Mouse (Mus musculus) lung, postnatal 0 days (tissue): Measurements from ENCODE around the gene Exosc1. TPM values are rescaled to one million over a fixed set of nuclear protein-coding genes. Genes with fewer than 3 reads are reported as not detected.

Experiments used
- ATAC-seq: fragments of 200-750 bp; cut with Nextera tagmentation; 2 replicates; pipeline ENCODE4 v1.8.0; 2017; ENCODE audit warnings: moderate library complexity
- DNase-seq: peaks from one replicate; pipeline ENCODE4 v3.0.0-alpha.2; 2016; ENCODE audit warnings: low spot score
- H3K27ac ChIP-seq: fragments of 300-500 bp; sonication (generic); 2 replicates; pipeline ENCODE4 v1.5.1; 2014; ENCODE audit warnings: antibody characterized with exemption, mild to moderate bottlenecking, low read length, mixed read lengths
- H3K27me3 ChIP-seq: fragments of 300-500 bp; sonication (generic); replicated peaks from 2 replicates; pipeline ENCODE4 v1.6.1; 2014; ENCODE audit warnings: low read length, mixed read lengths; ENCODE audit not compliant: insufficient read depth
- H3K36me3 ChIP-seq: fragments of 300-500 bp; sonication (generic); 2 replicates; pipeline ENCODE4 v1.6.1; 2014; ENCODE audit warnings: low read length, mixed read lengths; ENCODE audit not compliant: insufficient read depth
- H3K4me1 ChIP-seq: fragments of 300-500 bp; sonication (generic); 2 replicates; pipeline ENCODE4 v1.6.1; 2014; ENCODE audit warnings: antibody characterized with exemption, low read depth, low read length, mixed read lengths; ENCODE audit not compliant: insufficient read depth
- H3K4me2 ChIP-seq: fragments of 300-500 bp; sonication (generic); replicated peaks from 2 replicates; pipeline ENCODE4 v1.6.1; 2014; ENCODE audit warnings: low read depth, mild to moderate bottlenecking, low read length, moderate library complexity, mixed read lengths
- H3K4me3 ChIP-seq: fragments of 300-500 bp; sonication (generic); 2 replicates; pipeline ENCODE4 v1.5.1; 2014; ENCODE audit warnings: low read depth, low read length
- H3K9ac ChIP-seq: fragments of 300-500 bp; sonication (generic); replicated peaks from 2 replicates; pipeline ENCODE4 v1.6.1; 2014; ENCODE audit warnings: low read depth, mild to moderate bottlenecking
- H3K9me3 ChIP-seq: fragments of 300-500 bp; sonication (generic); 2 replicates; pipeline ENCODE4 v1.6.1; 2016; ENCODE audit warnings: low read length, mixed read lengths
- CTCF ChIP-seq: IDR thresholded peaks from 2 replicates; pipeline ENCODE4 v1.5.1; 2016; ENCODE audit warnings: antibody characterized with exemption, mild to moderate bottlenecking
- EP300 ChIP-seq: IDR thresholded peaks from 2 replicates; pipeline ENCODE4 v1.6.1; 2016; ENCODE audit warnings: antibody characterized with exemption, mild to moderate bottlenecking, control low read depth
- WGBS: fragments of 180-500 bp; shearing (Covaris S2); extraction: QIAGEN DNeasy Blood & Tissue Kit; methylation state at CpG from one replicate; pipeline ENCODE4 v1.1.7; 2014; 5-methylcytosine and 5-hydroxymethylcytosine counted together
- polyA plus RNA-seq: library from polyadenylated mRNA; unstranded; fragments of >200 nt; fragmentation: Nextera tagmentation; extraction: Ambion mirVana; gene quantifications from 2 replicates; pipeline ENCODE4 v1.2.1, GENCODE M21; 2015

Exosc1 gene
- 43.4 and 45.2 TPM in 2 replicates for polyA plus RNA-seq

DNA sequence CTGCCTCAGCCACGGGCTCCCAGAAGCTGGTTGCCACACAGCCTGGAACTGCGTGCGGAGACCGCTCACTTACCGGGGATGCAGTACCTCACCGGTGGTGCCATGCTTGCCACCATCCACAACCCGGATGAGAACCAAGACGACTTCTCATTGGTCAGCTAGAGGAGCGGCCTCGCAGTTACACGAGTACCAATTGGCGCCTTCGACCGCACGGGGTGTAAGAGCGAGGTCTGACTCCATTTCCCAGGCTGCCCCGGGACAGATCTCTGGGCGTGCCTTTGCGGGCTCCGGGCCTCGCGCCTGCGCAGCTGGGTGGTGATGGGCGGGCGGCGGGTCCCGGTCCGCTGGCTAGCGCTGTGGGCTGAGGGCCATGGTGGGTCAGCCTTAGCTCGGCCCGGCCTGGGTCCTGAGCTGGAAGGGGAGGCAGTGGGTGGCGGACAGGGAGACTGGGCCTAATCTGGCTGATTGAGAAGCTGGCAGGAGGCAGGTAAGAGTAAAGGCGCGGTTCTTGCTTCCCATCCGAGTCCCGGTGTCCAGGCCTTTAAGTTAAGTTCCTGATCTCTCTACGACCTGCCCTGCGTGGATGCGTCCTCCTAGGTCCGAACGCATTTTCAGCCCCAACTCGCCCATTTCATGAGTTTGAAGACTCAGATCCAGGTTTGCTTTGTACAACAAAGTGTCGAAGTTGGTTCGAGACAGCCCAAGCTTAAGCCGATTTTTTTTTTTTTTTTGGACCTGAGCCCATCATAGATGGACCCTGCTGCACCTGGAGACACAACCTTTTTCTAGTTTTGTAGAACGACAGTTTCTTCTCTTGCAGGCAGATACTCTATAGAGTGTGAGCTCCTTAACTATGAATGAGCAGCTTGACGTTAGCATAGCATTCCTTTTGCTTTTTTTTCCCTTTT is at the start of gene Exosc1, which contains the start of gene Zdhhc16:
Gene Exosc1 (minus strand): TSS at position 245 of the 908 bp plus-strand sequence.
Gene Zdhhc16 (plus strand): TSS at position 302 of the 908 bp plus-strand sequence.
- Histone ChIP-seq H3K9me3 (no peaks in the 10 kb centered on the region), H3K4me2 (peak within 1 kb of the TSS; percentile 90), H3K27ac (peak within 1 kb of the TSS; percentile 54; the same call in 1 of the 2 replicates), H3K4me3 (peak within 1 kb of the TSS; percentile 65), H3K9ac (peak within 1 kb of the TSS; percentile 58), H3K27me3 (no peaks in the 10 kb centered on the region), H3K36me3 (no peaks in the 10 kb centered on the region), H3K4me1 (0 out of 2 replicates have a peak, but pooled peaks cover 4% of the 10 kb centered on the region)
- under 1% methylated on average over 47 of the region's 47 CpGs for WGBS
- ATAC-seq (peak; percentile 100), DNase-seq (peak; percentile 99)
- TF ChIP-seq CTCF (peak; percentile 7; the same call in 1 of the 2 replicates), EP300 (no peak)

DNA sequence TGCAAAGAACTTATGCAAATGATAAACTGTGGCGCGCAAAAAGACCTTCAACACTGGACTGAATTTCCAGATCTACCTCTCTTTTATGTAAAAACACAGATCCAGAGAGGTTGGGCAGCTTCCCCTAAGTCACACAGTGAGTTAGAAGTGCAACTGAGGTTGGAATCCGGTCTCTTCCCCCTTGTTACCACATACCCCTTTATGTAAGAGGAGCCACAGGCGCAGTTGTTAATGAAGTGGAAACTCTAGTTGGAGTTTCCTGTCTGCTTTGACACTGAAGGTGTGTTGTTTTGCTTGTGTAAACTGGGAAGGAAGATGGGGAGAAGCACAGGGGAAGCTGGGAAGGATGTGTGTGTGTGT is 49.5 kb upstream of the Exosc1 start:
- peak overlapping the region; percentile 93 for H3K4me2 ChIP-seq
- no peaks in the 10 kb centered on the region for H3K36me3 ChIP-seq
- H3K27me3 ChIP-seq: no peaks in the 10 kb centered on the region
- WGBS: 7% methylated on average over 4 of the region's 4 CpGs
- peaks cover 5% of the 10 kb centered on the region for H3K4me1 ChIP-seq
- H3K9me3 ChIP-seq: no peaks in the 10 kb centered on the region
- ATAC-seq (no peak), DNase-seq (peak; percentile 57)
- TF ChIP-seq CTCF (no peak), EP300 (no peak)
- peak overlapping the region; percentile 90 for H3K9ac ChIP-seq
- H3K4me3 ChIP-seq: peak overlapping the region; percentile 91
- peak overlapping the region; percentile 97; the same call in 1 of the 2 replicates for H3K27ac ChIP-seq

GRCm38 (mm10) chr19:41981931-41982790 is 48.9 kb upstream of the Exosc1 start:
- Histone ChIP-seq H3K27ac (peak overlapping the region; percentile 97), H3K9me3 (no peaks in the 10 kb centered on the region), H3K27me3 (no peaks in the 10 kb centered on the region), H3K4me3 (peak overlapping the region; percentile 91), H3K4me2 (peak overlapping the region; percentile 93), H3K4me1 (peaks cover 5% of the 10 kb centered on the region), H3K9ac (peak overlapping the region; percentile 90), H3K36me3 (no peaks in the 10 kb centered on the region)
- under 1% methylated on average over 73 of the region's 74 CpGs for WGBS
- no peak for ATAC-seq
- no peak for TF ChIP-seq EP300
- no peak for TF ChIP-seq CTCF
- DNase-seq: peak; percentile 54

GRCm38 (mm10) chr19:41981595-41981927 is 48.3 kb upstream of the Exosc1 start, which contains the start of gene Ubtd1:
Gene Ubtd1 (plus strand): TSS chr19:41981763.
- Histone ChIP-seq H3K27ac (peak within 1 kb of the TSS; percentile 97), H3K36me3 (no peaks in the 10 kb centered on the region), H3K4me1 (peaks cover 5% of the 10 kb centered on the region), H3K27me3 (no peaks in the 10 kb centered on the region), H3K9me3 (no peaks in the 10 kb centered on the region), H3K4me2 (peak within 1 kb of the TSS; percentile 93), H3K9ac (peak within 1 kb of the TSS; percentile 90), H3K4me3 (peak within 1 kb of the TSS; percentile 91)
- DNase-seq (no peak), ATAC-seq (no peak)
- WGBS: under 1% methylated on average over 22 of the region's 33 CpGs
- TF ChIP-seq CTCF (no peak), EP300 (no peak)

DNA sequence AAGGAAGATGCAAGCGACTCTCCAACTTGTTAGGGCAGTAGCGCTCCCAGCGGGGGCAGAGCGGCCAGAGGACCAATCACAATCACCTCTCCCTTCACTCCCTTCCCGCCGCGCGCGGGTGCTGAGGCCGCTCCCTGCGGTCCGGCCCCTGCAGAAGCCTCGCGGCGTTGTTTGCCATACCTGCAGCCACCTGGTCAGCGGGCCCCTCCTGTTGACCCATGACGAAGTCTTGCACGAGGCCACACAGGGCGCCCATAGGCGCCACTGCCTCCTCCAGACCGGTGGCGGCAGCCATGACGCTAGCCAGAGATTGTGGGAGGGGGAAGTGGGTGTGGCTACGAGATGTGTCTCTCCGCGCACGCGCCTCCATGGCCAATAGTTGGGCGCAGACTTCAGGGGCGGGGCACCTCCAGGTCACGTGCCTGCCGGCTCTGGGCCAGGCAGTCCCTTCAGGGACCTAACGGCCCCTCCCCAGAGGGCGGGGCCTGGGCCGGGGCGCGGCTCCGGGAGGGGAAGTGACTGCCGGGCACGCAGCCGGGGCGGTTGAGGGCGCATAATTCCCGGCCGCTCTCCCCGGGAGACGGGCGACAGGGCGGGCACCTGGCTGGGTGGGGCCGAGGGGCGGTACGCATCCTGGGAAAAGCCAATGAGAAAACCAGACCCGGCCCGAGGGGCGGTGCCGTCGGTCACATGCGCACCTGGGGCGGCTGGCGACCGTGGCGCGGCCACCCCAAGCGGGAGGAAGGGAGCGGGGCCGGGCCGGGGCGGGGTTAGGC is 47.8 kb upstream of the Exosc1 start, which contains the start of gene Mms19:
Gene Mms19 (minus strand): TSS at position 339 of the 776 bp plus-strand sequence.
- DNase-seq (peak; percentile 100), ATAC-seq (peak; percentile 93)
- Histone ChIP-seq H3K4me1 (peaks cover 5% of the 10 kb centered on the region), H3K9me3 (no peaks in the 10 kb centered on the region), H3K4me2 (peak within 1 kb of the TSS; percentile 93), H3K27ac (peak within 1 kb of the TSS; percentile 97), H3K36me3 (no peaks in the 10 kb centered on the region), H3K4me3 (peak within 1 kb of the TSS; percentile 91), H3K9ac (peak within 1 kb of the TSS; percentile 90), H3K27me3 (no peaks in the 10 kb centered on the region)
- under 1% methylated on average over 45 of the region's 68 CpGs for WGBS
- TF ChIP-seq EP300 (no peak), CTCF (peak; percentile 51)
